Mouse (Mus musculus) liver, embryonic 16.5 days (tissue): Measurements from ENCODE around the gene Ccdc82. TPM values are rescaled to one million over a fixed set of nuclear protein-coding genes. Genes with fewer than 3 reads are reported as not detected.

Experiments used
- ATAC-seq: fragments of 200-750 bp; cut with Nextera tagmentation; 2 replicates; pipeline ENCODE4 v1.8.0; 2017; ENCODE audit warnings: low read depth, mild to moderate bottlenecking, moderate number of reproducible peaks, moderate library complexity
- H3K27ac ChIP-seq: fragments of 300-500 bp; sonication (generic); 2 replicates; pipeline ENCODE4 v1.5.1; 2014; ENCODE audit warnings: mild to moderate bottlenecking, low read length
- H3K27me3 ChIP-seq: fragments of 300-500 bp; sonication (generic); 2 replicates; pipeline ENCODE4 v1.6.1; 2014; ENCODE audit warnings: low read depth, low read length, mixed read lengths; ENCODE audit not compliant: control insufficient read depth, insufficient read depth
- H3K36me3 ChIP-seq: fragments of 300-500 bp; sonication (generic); 2 replicates; pipeline ENCODE4 v1.6.1; 2014; ENCODE audit warnings: mild to moderate bottlenecking; ENCODE audit not compliant: control insufficient read depth, insufficient read depth
- H3K4me1 ChIP-seq: fragments of 300-500 bp; sonication (generic); 2 replicates; pipeline ENCODE4 v1.6.1; 2014; ENCODE audit warnings: low read depth, low read length, mixed read lengths; ENCODE audit not compliant: control insufficient read depth
- H3K4me2 ChIP-seq: fragments of 300-500 bp; sonication (generic); 2 replicates; pipeline ENCODE4 v1.6.1; 2014; ENCODE audit warnings: low read depth, low read length, mixed read lengths
- H3K4me3 ChIP-seq: fragments of 300-500 bp; sonication (generic); 2 replicates; pipeline ENCODE4 v1.5.1; 2014; ENCODE audit warnings: low read depth, mild to moderate bottlenecking, low read length
- H3K9ac ChIP-seq: fragments of 300-500 bp; sonication (generic); 2 replicates; pipeline ENCODE4 v1.6.1; 2014; ENCODE audit warnings: low read depth, low read length
- H3K9me3 ChIP-seq: fragments of 300-500 bp; sonication (generic); replicated peaks from 2 replicates; pipeline ENCODE4 v1.6.1; 2016; ENCODE audit warnings: low read length; ENCODE audit not compliant: control insufficient read depth
- WGBS: fragments of 180-500 bp; shearing (Covaris S2); extraction: QIAGEN DNeasy Blood & Tissue Kit; methylation state at CpG from one replicate; pipeline ENCODE4 v1.1.7; 2014; ENCODE audit not compliant: insufficient replicate concordance; 5-methylcytosine and 5-hydroxymethylcytosine counted together
- polyA plus RNA-seq: library from polyadenylated mRNA; unstranded; fragments of >200 nt; fragmentation: Nextera tagmentation; extraction: Ambion mirVana; gene quantifications from 2 replicates; pipeline ENCODE4 v1.2.1, GENCODE M21; 2015

The Ccdc82 gene
- polyA plus RNA-seq, 1 experiment from 2014 or later = 8.8 TPM

GRCm38 (mm10) chr9:13245481-13245880 is 1.3 kb upstream of the Ccdc82 start, which contains the start of gene Jrkl:
Jrkl (minus strand) TSS chr9:13245829.
- peak within 1 kb of the TSS; percentile 71 for H3K9ac ChIP-seq
- no peak for ATAC-seq
- H3K36me3 ChIP-seq = no peaks in the 10 kb centered on the region
- peak within 1 kb of the TSS; percentile 73 for H3K4me3 ChIP-seq
- H3K9me3 ChIP-seq = no peaks in the 10 kb centered on the region
- peaks cover 13% of the 10 kb centered on the region for H3K4me1 ChIP-seq
- 3% methylated on average over 10 of the region's 10 CpGs for WGBS
- H3K4me2 ChIP-seq = peak within 1 kb of the TSS; percentile 86
- peak within 1 kb of the TSS; percentile 80 for H3K27ac ChIP-seq
- H3K27me3 ChIP-seq = no peaks in the 10 kb centered on the region

GRCm38 (mm10) chr9:13248104-13248503 is 1.3 kb downstream of the Ccdc82 start:
- 78% methylated on average over 4 of the region's 4 CpGs for WGBS
- peaks cover 13% of the 10 kb centered on the region for H3K4me1 ChIP-seq
- no peak for ATAC-seq
- no peak overlapping the region for H3K4me3 ChIP-seq
- no peak overlapping the region for H3K27ac ChIP-seq
- peaks cover 2% of the 10 kb centered on the region; the same call in 1 of the 2 replicates for H3K36me3 ChIP-seq
- H3K9ac ChIP-seq = no peak overlapping the region
- H3K4me2 ChIP-seq = peak overlapping the region; percentile 73
- no peaks in the 10 kb centered on the region for H3K27me3 ChIP-seq
- no peaks in the 10 kb centered on the region for H3K9me3 ChIP-seq

- no peaks in the 10 kb centered on the region for H3K27me3 ChIP-seq
- no peak overlapping the region for H3K4me3 ChIP-seq
- H3K4me1 ChIP-seq = peaks cover 4% of the 10 kb centered on the region
- H3K9me3 ChIP-seq = no peaks in the 10 kb centered on the region
- 38% methylated on average over 2 of the region's 2 CpGs for WGBS
- peaks cover 4% of the 10 kb centered on the region for H3K36me3 ChIP-seq
- no peak overlapping the region for H3K4me2 ChIP-seq
- no peak for ATAC-seq
- H3K27ac ChIP-seq = no peak overlapping the region
- H3K9ac ChIP-seq = no peak overlapping the region
These were observed 4.5 kb downstream of the Ccdc82 start for GRCm38 (mm10) chr9:13251251-13251650.

- H3K27me3 ChIP-seq = no peaks in the 10 kb centered on the region
- ATAC-seq = no peak
- H3K4me2 ChIP-seq = no peak overlapping the region
- 83% methylated on average over 1 of the region's 1 CpGs for WGBS
- no peaks in the 10 kb centered on the region for H3K4me1 ChIP-seq
- H3K9ac ChIP-seq = no peak overlapping the region
- H3K27ac ChIP-seq = no peak overlapping the region
- peaks cover 4% of the 10 kb centered on the region for H3K36me3 ChIP-seq
- no peaks in the 10 kb centered on the region for H3K9me3 ChIP-seq
- no peak overlapping the region for H3K4me3 ChIP-seq
These were observed 10.0 kb downstream of the Ccdc82 start for GRCm38 (mm10) chr9:13256726-13257125.

DNA sequence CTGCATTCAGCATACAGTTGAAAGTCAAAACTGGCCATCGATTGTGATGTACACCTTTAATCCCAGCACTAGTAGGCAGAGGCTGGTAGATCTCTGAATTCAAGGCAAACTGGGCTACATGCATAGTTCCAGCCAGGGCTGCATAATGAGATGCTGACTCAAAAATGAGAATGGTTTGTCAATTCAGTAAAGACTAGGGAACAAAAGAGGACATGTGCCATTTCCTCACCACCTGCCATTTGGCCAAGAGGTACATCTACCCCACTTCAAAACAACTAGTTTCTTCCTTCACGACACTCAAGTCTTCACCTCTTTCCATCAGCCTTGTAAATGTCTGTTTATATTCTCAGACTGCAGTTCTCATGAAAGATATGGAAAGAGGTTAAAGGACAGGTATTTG is 11.4 kb downstream of the Ccdc82 start:
- ATAC-seq = no peak
- peaks cover 2% of the 10 kb centered on the region; the same call in 1 of the 2 replicates for H3K36me3 ChIP-seq
- H3K9me3 ChIP-seq = no peaks in the 10 kb centered on the region
- H3K27ac ChIP-seq = no peak overlapping the region
- H3K9ac ChIP-seq = no peak overlapping the region
- no peaks in the 10 kb centered on the region for H3K4me1 ChIP-seq
- no peak overlapping the region for H3K4me2 ChIP-seq
- no peak overlapping the region for H3K4me3 ChIP-seq
- 76% methylated on average over 2 of the region's 2 CpGs for WGBS
- no peaks in the 10 kb centered on the region for H3K27me3 ChIP-seq

DNA sequence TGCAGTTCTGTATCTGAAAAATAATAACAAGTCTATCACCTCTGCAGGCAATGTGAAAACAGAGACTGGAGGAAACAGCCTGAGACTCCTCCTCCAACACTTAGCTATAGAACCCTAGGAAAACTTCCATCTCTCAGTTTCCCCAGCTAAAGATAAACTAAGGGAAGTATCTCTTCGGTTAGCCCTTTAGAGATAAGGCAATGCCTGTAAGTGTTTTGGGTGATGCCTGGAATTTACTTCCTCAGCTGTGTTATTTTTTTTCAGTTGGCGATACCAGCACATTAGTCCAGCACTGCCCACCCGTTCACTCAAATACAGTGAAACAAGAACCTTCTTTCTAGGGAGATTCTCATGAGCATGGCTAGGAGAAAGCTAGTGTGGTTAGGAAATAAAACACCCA is 14.2 kb downstream of the Ccdc82 start:
- Histone ChIP-seq H3K4me2 (no peak overlapping the region), H3K9me3 (no peaks in the 10 kb centered on the region), H3K4me1 (no peaks in the 10 kb centered on the region), H3K9ac (no peak overlapping the region), H3K27me3 (no peaks in the 10 kb centered on the region), H3K27ac (no peak overlapping the region), H3K4me3 (no peak overlapping the region), H3K36me3 (no peaks in the 10 kb centered on the region; the same call in 1 of the 2 replicates)
- ATAC-seq = no peak
- 38% methylated on average over 3 of the region's 3 CpGs for WGBS

DNA sequence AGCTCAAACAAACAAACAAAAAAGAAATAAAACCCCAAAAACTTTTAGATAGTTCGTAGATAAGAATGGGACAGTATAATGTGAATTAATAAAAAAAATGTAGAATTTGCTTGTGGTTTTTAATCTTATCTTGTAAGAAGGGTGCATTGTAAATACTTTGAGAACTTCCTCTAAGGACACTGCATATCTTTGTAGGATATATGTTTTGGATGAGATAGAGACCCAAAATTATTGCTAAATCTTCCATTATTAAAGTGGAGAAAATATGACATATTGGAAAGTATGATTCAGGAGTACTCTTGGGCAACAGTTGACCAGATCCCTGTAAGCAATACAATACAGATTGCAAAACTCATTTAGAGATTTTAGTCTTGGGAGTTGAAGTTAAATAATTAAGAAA is 26.5 kb downstream of the Ccdc82 start:
- Histone ChIP-seq H3K4me1 (no peaks in the 10 kb centered on the region), H3K9ac (no peak overlapping the region), H3K4me3 (no peak overlapping the region), H3K27ac (no peak overlapping the region), H3K4me2 (no peak overlapping the region), H3K27me3 (no peaks in the 10 kb centered on the region), H3K9me3 (no peaks in the 10 kb centered on the region), H3K36me3 (peaks cover 7% of the 10 kb centered on the region)
- no peak for ATAC-seq
- 77% methylated on average over 1 of the region's 1 CpGs for WGBS

DNA sequence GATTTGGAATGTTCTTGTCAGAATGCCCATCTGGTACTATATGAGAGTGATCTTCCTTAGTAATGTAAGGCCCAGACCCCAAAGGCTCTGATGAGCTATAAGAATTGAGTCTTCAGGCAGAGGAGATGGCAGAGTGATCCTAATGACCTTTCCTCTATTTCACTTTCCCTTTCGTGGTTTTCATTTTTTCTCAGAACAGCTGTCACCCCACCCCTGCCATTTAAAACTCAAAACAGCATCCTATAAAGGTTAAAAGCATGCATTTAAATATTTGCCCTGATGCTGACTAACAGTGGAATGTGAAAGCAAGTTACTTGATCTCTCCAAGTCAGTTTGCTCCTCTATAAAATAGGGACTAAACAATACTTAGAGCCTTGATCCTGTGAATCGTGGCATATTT is 40.7 kb downstream of the Ccdc82 start:
- 60% methylated on average over 2 of the region's 2 CpGs for WGBS
- H3K9ac ChIP-seq = no peak overlapping the region
- no peak overlapping the region for H3K4me3 ChIP-seq
- H3K4me2 ChIP-seq = no peak overlapping the region
- no peak for ATAC-seq
- H3K36me3 ChIP-seq = no peaks in the 10 kb centered on the region
- no peaks in the 10 kb centered on the region for H3K9me3 ChIP-seq
- no peak overlapping the region for H3K27ac ChIP-seq
- H3K4me1 ChIP-seq = no peaks in the 10 kb centered on the region
- no peaks in the 10 kb centered on the region for H3K27me3 ChIP-seq

GRCm38 (mm10) chr9:13296274-13297121 is 49.7 kb downstream of the Ccdc82 start:
- peaks cover 18% of the 10 kb centered on the region for H3K4me1 ChIP-seq
- H3K9me3 ChIP-seq = no peaks in the 10 kb centered on the region
- peak; percentile 86 for ATAC-seq
- peak overlapping the region; percentile 83 for H3K4me2 ChIP-seq
- H3K9ac ChIP-seq = peak overlapping the region; percentile 61
- WGBS = under 1% methylated on average over 28 of the region's 28 CpGs
- peak overlapping the region; percentile 64 for H3K4me3 ChIP-seq
- no peak overlapping the region for H3K27ac ChIP-seq
- H3K36me3 ChIP-seq = no peaks in the 10 kb centered on the region
- no peaks in the 10 kb centered on the region for H3K27me3 ChIP-seq
